Mouse (Mus musculus): ENCODE data around the gene Imp4. TPM values are rescaled to one million over a fixed set of nuclear protein-coding genes. Genes with fewer than 3 reads are reported as not detected.

The Imp4 gene
- polyA plus RNA-seq (2014; fragmentation: Illumina TruSeq; extraction: RNeasy Lipid Tissue Mini Kit (QIAGEN cat#74804); ENCODE audit: low read depth, low replicate concordance): 12.0 TPM

GRCm38 (mm10) chr1:34439215-34439960 lies at the start of gene Imp4, which contains the start of gene Ccdc115:
Imp4 (plus strand) TSS chr1:34439851.
Ccdc115 (minus strand) TSS chr1:34439672.

GRCm38 (mm10) chr1:34459284-34460060 lies 19.8 kb downstream of the Imp4 start, which contains the start of gene Ptpn18:
Ptpn18 (plus strand) TSS chr1:34459762.

Other genes starting within 250 kb of the Imp4 start
- gene Ccdc115, start 179 bp upstream of the Imp4 start, polyA plus RNA-seq (2014; fragmentation: Illumina TruSeq; extraction: RNeasy Lipid Tissue Mini Kit (QIAGEN cat#74804); ENCODE audit: low read depth, low replicate concordance): 19.5 TPM
- gene Ptpn18, start 19.9 kb downstream of the Imp4 start, polyA plus RNA-seq (2014; fragmentation: Illumina TruSeq; extraction: RNeasy Lipid Tissue Mini Kit (QIAGEN cat#74804); ENCODE audit: low read depth, low replicate concordance): 28.5 TPM
- gene Prss39, start 58.6 kb downstream of the Imp4 start, polyA plus RNA-seq (2014; fragmentation: Illumina TruSeq; extraction: RNeasy Lipid Tissue Mini Kit (QIAGEN cat#74804); ENCODE audit: low read depth, low replicate concordance): not detected
- gene Cfc1, start 95.8 kb downstream of the Imp4 start, polyA plus RNA-seq (2014; fragmentation: Illumina TruSeq; extraction: RNeasy Lipid Tissue Mini Kit (QIAGEN cat#74804); ENCODE audit: low read depth, low replicate concordance): not detected
- not detected for gene Prss40, start 121.1 kb downstream of the Imp4 start, polyA plus RNA-seq (2014; fragmentation: Illumina TruSeq; extraction: RNeasy Lipid Tissue Mini Kit (QIAGEN cat#74804); ENCODE audit: low read depth, low replicate concordance)
- not detected for gene Amer3, start 139.8 kb downstream of the Imp4 start, polyA plus RNA-seq (2014; fragmentation: Illumina TruSeq; extraction: RNeasy Lipid Tissue Mini Kit (QIAGEN cat#74804); ENCODE audit: low read depth, low replicate concordance)

All from sigmoid colon, adult 10 weeks (tissue).